Mouse (Mus musculus) liver, adult 2 months (tissue): ENCODE data around the gene Itpr2.

ENCODE experiments used
- CTCF ChIP-seq: fragments of 200-500 bp; IDR thresholded peaks from 2 replicates; pipeline ENCODE4 v1.5.1; 2011; ENCODE audit warnings: low read depth, low read length, control low read depth
- POLR2A ChIP-seq: fragments of 200-500 bp; IDR thresholded peaks from 2 replicates; pipeline ENCODE4 v1.6.1; 2011; ENCODE audit warnings: low read length, control low read depth; ENCODE audit not compliant: insufficient read depth; ENCODE audit errors: extremely low read depth

GRCm38 (mm10) chr6:146197868-146198379 is 304.1 kb downstream of the Itpr2 start:
- TF ChIP-seq POLR2A (no peak), CTCF (no peak)
